Mouse (Mus musculus): ENCODE results near the gene Ppfia3.

- TF ChIP-seq CTCF (IDR thresholded peaks at IDR 0.05; ENCODE audit: low read depth, low read length) (no peak), POLR2A (IDR thresholded peaks at IDR 0.05; ENCODE audit: insufficient read depth, low read length) (no peak), EP300 (IDR thresholded peaks at IDR 0.05; ENCODE audit: insufficient read depth, low read depth, low read length) (no peak)
These were observed 50.3 kb downstream of the Ppfia3 start for GRCm38 (mm10) chr7:45316536-45316935.
